Mouse (Mus musculus): ENCODE results near the gene Srpk2.

GRCm38 (mm10) chr5:23620621-23621020, 63.8 kb downstream of the Srpk2 start:
- TF ChIP-seq POLR2A (IDR thresholded peaks at IDR 0.05; ENCODE audit: extremely low read depth, insufficient read depth, low read length) (no peak), CTCF (IDR thresholded peaks at IDR 0.05; ENCODE audit: low read depth, low read length) (no peak)

All from liver, adult 2 months (tissue).